Mouse (Mus musculus) frontal cortex, postnatal 14 days (tissue): ENCODE results near the gene Nav2.

ENCODE experiments used
- DNase-seq, 2 experiments: peaks; one replicate each; pipeline ENCODE4 v3.0.0; 2022; ENCODE audit warnings: low spot score in 2 of 2

Gene Nav2

DNA sequence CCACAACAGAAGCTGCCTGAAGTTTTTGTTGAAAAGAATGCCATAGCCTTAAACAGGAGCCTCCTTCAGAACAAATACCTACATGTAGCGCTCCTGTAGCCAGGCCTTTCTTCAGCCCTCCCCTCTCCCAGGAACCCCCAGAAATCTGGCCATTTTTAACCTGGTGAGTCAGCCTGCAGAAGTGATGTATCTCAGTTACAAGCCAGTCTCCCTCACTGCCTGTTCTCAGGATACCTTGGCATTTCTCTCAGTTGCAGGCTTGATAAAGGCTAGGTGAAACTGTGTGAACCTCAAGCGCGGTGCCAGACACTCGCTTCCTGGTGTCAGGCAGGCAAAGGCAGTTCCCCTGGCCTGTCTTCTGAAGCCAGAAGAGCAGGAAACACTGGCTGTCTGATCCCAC, 570.4 kb downstream of the Nav2 start:
- DNase-seq: no peak

- DNase-seq: no peak
Measured at GRCm38 (mm10) chr7:49480962-49481361, 572.4 kb downstream of the Nav2 start.

DNA sequence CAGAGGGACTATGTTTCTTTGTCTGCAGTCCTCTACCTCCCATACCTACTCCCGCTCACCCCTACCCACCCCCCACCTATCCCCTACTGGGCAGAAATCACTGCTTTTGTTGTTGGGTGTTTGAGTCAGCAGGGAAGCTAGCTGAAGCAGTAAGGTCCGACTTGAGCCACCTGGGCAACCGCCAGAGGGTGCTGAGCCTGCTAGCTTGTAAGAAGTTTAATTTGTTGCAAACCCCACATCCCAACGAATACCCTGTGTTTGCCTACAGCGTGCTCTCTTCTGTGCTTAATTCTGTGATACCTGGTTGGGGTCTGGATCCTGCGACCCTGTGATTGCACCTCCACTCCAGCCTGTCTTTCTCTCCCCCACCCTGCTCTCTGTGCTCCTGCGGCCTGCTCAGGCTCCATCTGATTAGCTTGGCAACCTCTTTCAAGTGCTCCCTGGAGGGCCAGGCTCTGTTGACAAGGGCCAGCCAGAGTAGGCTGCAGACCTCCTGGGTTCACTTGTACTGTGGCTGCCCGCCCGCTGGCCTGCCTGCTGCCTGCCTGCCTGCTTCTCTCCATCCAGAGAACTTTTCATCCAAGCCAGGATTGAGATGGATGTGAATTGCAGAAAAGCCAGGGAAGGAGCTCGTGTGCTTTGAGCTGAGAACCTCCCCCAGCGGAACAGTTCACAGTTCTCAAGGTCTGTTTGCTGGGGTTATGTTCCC, 575.7 kb downstream of the Nav2 start:
- DNase-seq: no peak

DNA sequence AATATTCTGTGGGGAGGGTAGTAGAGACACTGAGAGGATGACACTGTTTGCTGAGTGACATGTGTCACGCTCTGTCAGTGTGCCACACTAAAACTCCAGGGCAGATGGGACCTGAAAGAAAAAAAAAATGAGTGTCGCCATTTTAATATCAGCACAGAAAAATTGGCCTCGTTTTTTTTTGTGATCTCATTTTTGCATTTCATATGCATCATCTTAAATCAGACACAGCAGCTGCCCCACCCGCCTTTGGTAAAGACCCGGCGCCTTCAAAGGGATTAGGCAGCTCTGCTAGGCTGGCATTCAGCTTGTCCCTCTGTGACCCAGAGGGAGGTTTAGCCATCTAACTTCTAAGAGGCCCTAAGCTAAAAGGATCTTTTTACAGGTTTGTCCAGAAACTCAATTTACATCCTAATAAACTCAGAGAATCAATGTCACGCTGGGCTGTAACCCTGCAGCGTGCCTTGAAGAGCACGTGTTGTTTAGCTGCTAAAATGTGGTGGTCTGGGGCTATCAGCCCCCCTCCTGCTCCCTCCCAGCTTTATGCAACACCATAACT, 576.9 kb downstream of the Nav2 start:
- no peak for DNase-seq

DNA sequence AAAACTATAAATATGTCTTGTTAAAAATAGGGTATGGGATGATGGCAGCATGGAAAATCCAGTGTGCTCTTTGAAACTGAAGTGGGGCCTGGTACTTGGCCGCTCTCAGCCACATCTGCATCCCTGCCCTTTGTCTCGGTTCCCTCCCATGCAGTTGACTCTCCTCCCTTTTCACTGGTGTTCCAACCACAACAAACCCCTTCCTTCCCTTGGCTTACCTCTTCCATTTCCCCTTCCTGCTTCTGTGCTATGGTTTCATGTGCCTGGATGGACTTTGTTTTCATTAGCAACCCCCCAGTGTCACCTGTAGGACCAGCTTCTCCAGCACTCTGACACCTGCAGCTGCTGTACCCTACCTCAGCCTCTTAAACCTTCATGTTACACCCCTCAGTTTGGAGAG, 578.8 kb downstream of the Nav2 start:
- no peak for DNase-seq

- no peak for DNase-seq
Measured at GRCm38 (mm10) chr7:49488493-49489087, 580.1 kb downstream of the Nav2 start.

- DNase-seq: no peak
Measured at GRCm38 (mm10) chr7:49490814-49491213, 582.3 kb downstream of the Nav2 start.

- no peak for DNase-seq
Measured at GRCm38 (mm10) chr7:49492622-49493021, 584.1 kb downstream of the Nav2 start.

- no peak for DNase-seq
Measured at GRCm38 (mm10) chr7:49493210-49493609, 584.7 kb downstream of the Nav2 start.

DNA sequence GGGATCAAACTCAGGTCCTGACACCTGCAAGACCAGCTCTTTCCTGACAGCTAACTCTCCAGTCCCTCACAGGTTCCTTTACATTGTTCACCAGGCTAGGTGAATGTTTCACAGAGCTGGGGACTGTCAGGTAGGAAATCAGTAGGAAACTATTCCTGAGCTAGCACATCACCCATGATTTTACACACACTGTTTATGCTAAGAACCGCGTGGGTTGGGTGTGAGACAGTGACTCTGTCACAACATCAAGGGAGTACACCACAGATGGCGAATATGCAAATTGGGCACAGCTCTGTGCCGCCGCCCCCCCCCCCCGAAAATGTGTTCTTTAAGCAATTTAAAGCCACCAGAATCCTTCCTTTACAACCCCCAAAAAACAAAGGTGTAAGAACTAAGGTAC, 586.1 kb downstream of the Nav2 start:
- DNase-seq: no peak

DNA sequence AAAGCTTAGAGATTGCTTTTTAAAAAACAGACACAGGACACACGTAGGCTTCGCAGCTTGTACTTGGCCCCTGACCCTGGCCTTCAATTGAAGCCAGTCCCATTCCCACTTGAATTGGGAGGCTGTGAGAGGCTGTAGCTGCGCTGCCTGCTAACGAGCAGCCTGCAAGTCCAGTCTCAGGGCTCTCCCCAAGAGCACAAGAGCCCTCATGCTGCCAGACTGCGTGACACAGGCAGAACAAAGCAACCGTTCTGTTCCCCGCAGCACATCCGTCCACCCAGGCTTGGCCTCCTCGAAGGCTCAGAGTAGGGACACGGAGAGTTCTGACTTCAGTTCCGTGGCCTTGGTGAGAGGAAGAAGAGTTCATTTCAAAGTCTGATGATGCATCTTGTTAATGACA, 587.6 kb downstream of the Nav2 start:
- no peak for DNase-seq

GRCm38 (mm10) chr7:49496766-49497425, 588.4 kb downstream of the Nav2 start:
- no peak for DNase-seq

DNA sequence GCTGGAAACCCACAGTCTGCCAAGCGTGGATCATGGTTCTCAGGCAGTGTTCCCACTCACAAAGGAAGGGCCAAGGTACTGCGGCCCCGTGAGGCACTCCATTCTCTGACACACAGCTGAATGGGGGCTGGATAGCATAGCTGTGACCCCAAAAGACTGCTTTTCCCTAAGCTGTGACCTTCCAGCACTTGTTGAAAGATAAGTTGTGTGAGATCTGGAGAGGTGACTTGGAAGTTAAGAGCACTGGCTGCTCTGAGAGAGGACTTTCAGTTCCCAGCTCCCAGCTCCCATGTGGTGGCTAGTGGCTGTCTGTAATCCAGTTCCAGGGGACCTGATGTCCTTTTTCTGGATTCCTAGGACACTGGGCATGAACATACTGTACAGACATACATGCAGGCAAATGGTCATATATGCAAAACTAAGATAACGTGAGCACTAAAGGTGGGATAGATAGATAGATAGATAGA, 588.9 kb downstream of the Nav2 start:
- no peak for DNase-seq

GRCm38 (mm10) chr7:49499598-49499997, 591.1 kb downstream of the Nav2 start:
- no peak for DNase-seq

GRCm38 (mm10) chr7:49500916-49501315, 592.4 kb downstream of the Nav2 start:
- no peak for DNase-seq

- DNase-seq: no peak
Measured at GRCm38 (mm10) chr7:49503419-49503818, 594.9 kb downstream of the Nav2 start.

DNA sequence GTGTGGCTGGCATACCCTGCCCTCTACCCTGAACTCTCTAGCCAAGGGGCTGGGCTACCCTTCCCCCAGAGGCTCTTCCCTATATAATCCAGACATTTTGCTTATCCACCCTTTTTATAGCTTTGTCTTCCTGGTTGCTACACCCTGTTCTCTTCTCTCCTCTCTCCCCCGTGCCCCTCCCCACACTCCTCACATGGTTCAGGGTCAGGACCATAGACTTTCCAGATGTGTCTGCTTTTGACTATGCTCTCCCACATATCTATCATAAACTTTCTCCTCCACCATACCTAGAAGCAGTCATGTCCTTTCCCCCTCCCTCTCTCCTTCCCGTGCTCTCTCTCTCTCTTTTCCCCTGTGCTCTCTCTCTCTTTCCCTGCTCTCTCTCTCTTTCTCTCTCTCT, 595.4 kb downstream of the Nav2 start:
- DNase-seq: no peak

DNA sequence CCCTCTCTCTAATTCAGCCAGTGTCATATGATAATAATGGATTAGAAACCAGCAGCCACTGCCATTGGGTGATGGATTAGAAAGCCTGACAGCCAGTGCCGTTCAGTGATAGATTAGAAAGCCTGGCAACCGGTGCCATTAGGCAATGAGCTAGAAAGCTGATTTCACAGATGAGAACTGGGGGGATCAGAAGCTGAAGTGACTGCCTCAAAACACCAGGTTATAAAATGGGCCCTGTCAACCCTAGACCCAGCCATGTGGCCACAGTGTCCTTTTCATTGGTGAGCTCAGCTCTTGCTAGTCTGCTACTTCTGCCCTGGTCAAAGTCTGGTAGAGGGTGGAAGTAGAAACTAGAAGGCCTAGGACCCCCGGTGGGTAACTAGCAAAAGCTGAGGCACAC, 595.8 kb downstream of the Nav2 start:
- no peak for DNase-seq

GRCm38 (mm10) chr7:49505024-49505423, 596.5 kb downstream of the Nav2 start:
- no peak for DNase-seq

DNA sequence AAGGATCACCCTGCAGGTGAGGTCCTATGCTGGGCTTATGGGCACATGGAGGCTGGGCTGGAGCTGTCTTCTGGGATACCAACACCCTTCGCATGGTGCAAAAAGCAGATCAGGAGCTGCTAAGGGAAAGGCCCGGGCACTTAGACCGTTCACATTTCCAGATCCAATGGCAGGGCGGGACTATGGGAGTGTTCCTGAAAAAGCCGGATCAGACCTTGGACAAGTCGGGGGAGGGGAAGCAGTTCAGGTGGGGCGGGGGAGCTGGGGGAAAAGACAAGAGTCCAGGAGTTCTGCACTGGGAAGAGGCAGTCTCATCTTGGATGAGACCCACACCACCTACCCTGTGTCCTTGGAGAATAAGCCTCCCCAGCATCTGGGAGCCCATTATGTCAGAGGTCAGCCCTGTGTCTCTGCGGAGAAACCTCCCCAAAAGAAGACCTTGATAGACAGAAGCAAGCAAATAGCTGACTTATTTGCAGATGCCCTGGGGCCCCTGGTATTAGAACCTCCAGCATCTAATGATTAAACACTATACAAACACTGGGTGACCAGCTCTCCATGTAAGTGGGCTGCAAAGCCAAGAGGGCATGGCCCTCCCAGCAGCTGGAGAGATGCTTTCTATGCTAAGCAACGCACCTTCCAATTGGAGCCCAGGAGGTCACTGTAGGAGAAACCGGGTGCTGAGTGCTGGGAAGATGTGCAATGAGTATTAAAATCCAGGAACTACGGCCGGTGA, 597.7 kb downstream of the Nav2 start:
- no peak for DNase-seq

- no peak for DNase-seq
Measured at GRCm38 (mm10) chr7:49507943-49508506, 599.5 kb downstream of the Nav2 start.
